Mouse (Mus musculus): Measurements from ENCODE around the gene Gm20822.
"Not testable (repeated sequence)": the region's sequence is repeated elsewhere in the genome, so short reads cannot be mapped to it uniquely, and the experiment has no call there.

Gm20822 gene

GRCm38 (mm10) chrY:15884671-15885070, at the start of gene Gm20822:
Gm20822 (minus strand) TSS chrY:15884771.
- DNase-seq = not testable (repeated sequence)

Data from right cerebral cortex, postnatal 14 days (tissue).